Mouse (Mus musculus): ENCODE results near the gene Olfr97.

GRCm38 (mm10) chr17:37218486-37218885 is 18.6 kb downstream of the Olfr97 start:
- TF ChIP-seq POLR2A (IDR thresholded peaks at IDR 0.05; ENCODE audit: control insufficient read depth, extremely low read depth, insufficient read depth, low read length, poor library complexity) = no peak
- TF ChIP-seq CTCF (IDR thresholded peaks at IDR 0.05; ENCODE audit: borderline replicate concordance, control insufficient read depth, extremely low read depth, insufficient read depth, low read length, poor library complexity) = no peak

All from thymus, adult 2 months (tissue).